Mouse (Mus musculus): Measurements from ENCODE around the gene Mccc2.

Gene Mccc2

DNA sequence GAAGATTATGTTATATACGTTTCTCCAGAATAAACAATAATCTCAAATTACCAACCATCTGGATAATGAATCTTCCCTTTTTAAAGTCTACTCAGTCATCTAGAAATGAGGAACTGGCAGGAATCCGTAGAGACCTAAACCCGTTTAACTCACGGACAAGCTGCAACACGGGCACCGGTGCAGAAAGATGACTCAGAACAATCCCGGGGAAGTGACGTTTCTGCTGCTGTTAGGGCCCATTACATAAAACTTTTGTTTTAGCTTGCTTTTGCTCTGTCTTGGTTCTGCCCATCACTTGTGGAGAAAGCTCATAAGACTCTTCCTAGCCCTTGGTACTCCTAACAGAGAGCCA is 76.1 kb downstream of the Mccc2 start:
- in situ Hi-C loops (cut with MseI, MboI) = no loop called here

DNA sequence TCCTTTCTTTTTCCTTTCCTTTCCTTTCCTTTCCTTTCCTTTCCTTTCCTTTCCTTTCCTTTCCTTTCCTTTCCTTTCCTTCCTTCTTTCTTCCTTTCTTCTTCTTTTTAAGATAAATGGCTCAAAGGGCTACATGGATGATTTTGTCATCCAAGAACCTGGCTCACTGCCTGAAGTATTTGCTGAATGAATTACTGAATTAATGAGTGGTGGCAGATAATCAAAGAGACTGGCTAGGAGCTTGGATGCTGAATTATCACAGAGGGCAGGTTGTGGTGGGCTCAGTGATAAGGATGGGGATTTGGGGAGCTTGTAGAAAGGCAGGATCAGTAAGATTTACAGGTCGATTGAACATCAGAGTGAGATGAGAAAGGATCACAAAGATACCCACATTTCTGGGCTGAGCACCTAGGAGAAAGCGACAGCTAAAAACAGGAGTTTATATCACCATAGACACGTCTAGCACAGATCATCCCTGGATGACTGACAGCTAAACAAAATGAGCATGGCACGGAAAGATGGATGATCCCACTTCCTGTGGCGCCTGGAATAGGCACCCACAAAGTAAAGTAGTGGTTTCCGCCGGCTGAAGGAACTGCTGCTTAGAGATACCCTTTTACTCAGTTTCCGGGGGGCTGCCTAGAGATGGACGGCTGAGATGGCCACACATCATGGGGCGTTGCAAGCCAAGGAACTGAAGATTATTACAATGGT is 76.7 kb downstream of the Mccc2 start:
- in situ Hi-C loops (cut with MseI, MboI) = no loop called here

DNA sequence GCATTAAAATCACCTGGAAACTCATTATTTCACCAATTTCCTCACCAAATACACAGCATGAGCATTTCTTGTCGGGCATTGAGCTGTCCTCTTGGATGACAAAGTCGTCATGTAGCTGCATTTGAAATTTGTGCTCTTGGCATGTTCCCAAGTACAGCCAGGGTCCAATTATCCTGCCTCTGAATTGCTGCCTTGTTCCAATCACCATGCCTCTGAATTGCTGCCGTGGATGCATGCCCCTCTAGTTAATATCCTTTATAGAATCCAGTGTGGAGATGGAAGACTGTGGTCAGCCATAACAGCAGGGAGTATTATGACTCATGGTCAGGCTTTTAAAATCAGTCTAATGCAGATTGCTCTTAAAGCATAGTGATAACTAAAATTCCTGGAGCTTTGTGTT is 77.7 kb downstream of the Mccc2 start:
- in situ Hi-C loops (cut with MseI, MboI) = no loop called here

DNA sequence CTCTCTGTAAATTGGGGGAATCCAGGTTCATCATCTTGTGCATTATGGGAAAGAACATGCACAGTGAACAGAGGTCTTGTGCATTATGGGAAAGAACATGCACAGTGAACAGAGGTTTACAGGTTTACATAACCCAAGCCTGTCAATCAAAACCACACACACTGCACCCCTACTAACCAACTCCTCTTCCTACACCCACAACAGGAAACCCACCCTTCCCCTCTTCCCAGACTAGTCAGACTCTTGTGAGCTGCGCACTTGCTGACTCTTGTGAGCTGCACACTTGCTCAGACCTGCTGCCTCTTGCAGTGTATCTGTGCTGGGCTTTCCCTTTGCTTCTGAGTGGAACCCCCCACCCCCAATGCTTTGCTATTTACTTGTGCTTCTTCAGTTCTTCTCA is 83.0 kb downstream of the Mccc2 start:
- in situ Hi-C loops (cut with MseI, MboI) = no loop called here

DNA sequence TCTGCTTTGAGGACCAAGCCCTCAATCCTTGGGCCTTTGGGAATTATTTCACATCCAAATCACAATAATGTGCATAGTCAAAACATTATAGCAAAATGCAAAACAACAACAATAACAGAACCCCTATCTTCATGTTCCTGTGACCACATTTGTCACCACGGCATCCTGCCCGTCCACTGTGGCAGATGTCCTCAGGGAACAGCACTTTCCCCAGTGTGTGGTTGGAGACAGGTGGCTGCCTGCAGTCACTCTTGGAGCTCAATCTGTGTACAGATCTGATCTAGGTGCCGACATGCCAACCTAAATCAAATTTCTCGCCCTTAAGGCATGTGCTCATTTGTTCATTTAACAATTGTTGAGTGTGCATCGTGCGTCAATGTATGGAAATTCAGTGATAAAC is 83.9 kb downstream of the Mccc2 start:
- in situ Hi-C loops (cut with MseI, MboI) = no loop called here

DNA sequence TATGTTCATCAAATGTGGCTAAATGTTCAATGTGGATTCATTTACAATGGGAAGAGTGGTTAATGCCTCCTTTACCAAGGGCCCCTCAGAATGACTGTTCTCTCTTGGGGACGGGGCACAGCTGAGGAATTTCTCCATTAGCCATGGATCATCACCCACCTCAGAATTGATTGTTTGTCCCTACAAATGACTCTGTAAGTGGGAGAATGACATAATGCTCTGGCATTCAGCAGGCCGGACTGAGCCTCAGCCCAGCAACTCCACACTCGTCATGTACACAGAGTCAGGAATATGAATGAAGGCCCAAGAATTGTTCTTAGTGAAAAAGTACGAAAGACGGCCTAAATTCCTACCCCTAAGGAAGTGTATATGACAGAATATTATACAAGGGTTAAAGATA is 89.2 kb downstream of the Mccc2 start:
- in situ Hi-C loops (cut with MseI, MboI) = no loop called here

DNA sequence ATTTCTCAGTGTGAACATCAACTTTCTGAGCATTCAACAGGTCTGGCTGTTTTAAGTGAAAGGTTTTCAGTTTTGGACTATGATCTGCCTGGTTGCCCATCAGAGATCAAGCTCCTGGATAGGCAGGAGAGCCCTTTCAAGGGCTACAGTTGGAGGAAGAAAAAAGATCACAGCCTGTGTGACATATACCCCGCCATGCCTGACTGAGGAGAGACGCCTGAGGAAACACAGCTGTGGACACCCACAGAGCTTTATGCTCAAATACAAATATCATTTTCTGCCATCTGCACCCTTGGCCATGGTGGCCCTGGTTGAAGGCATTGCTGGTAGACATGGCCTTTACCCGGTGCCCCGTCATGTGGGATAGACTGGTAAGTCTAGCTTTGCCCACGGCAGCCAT is 99.8 kb downstream of the Mccc2 start:
- in situ Hi-C loops (cut with MseI, MboI) = no loop called here

DNA sequence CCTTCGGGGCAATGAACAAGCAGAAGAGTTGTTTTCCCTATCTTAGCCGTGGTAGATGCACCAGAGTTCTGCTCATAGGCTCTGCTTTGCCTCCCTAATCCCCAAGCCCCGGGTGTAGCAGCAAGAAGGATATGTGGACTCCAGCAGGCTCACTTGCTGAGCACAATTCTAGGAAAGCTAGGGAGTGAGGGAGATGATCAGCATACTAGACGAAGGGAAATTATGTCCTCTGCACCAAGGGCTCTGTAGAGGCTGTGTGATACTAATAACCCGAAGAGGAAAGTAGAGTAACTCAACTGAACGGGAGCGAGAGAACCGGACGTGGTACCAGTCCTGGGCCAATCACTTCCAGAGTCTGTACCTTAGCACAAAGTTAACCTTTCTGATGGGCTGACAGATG is 114.5 kb downstream of the Mccc2 start, which contains the start of gene Cartpt:
Gene Cartpt, minus strand, starts transcription at position 127 of the 400 bp plus-strand sequence.
- in situ Hi-C loops (cut with MseI, MboI) = no loop called here

DNA sequence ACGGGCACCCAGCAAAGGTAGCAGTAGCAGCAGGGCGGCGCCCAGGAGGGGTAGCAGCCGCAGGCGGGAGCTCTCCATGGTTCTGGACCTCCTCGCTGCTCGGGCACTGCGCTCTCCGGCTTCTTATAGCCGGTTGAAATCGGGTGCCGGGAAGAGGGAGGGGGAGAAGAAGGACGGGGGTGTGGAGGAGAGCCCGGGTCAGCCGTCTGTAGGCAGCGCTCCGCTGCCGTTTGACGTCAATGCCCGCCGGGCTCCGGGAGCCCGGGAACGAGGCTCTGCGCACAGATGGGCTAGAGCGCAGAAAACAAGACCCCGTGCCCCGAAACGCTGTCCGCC is 114.9 kb downstream of the Mccc2 start:
- in situ Hi-C loops (cut with MseI, MboI) = no loop called here

DNA sequence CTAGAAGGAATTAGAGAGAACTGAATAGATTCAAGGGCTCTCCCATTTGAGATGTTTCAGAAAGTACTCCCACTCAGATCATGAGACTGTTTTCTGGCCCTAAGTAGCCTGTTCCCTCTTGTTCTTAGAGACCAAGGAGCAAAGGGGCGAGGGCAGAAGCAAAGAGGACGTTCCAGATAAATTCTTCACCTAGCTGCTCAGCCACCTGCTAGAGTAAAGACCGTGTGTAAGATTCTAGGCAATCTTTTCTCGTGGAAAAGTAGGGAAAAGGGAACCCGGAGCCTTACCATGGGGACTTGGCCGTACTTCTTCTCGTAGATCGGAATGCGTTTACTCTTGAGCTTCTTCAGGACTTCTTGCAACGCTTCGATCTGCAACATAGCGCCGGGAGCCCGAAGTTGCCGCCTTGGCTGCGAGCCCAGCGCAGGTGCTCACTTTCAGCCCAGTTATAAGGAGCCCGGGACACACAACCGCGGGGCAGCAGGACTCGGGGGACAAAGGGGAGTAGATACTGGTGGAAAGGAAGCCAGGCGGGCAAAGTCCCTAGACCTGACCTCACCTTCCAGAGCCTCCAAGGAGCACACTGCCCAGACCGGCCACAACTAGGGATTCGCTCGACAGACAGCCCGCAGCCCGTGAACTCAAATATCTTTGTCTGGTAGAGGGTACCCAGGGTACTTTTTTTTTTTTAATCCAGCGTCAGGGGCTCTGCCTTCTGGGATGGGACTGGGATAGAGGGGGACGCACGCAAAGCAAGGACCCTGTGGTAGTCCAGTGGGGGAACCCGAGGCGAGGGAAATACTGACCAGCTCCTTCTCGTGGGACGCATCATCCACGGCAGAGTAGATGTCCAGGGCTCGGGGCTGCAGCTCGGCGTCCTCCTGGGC is 115.5 kb downstream of the Mccc2 start:
- in situ Hi-C loops (cut with MseI, MboI) = no loop called here

DNA sequence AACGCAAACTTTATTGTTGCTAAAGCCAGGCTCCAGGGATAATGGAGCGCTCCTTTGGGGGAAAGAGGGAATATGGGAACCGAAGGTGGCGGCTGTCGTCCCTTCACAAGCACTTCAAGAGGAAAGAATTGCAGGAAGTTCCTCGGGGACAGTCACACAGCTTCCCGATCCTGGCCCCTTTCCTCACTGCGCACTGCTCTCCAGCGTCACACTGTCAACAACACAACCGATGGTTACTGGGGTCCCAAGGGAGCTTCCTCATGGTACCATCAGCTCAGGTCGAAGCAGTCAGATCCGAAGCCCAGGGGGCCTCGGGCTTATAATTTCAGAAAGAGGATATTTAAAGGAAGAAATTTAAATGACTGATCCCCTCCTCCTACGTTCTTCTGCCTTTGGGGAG is 116.6 kb downstream of the Mccc2 start:
- in situ Hi-C loops (cut with MseI, MboI) = no loop called here
